Mouse (Mus musculus) kidney, adult 2 months (tissue): Measurements from ENCODE around the gene Sde2. TPM values are rescaled to one million over a fixed set of nuclear protein-coding genes. Genes with fewer than 3 reads are reported as not detected.

ENCODE experiments used
- DNase-seq: peaks from one replicate; pipeline ENCODE4 v3.0.0; 2021
- H3K27ac ChIP-seq: fragments of 200-500 bp; 2 replicates; pipeline ENCODE4 v1.5.1; 2012; ENCODE audit warnings: low read depth, low read length, control low read depth, inconsistent platforms; ENCODE audit not compliant: insufficient read depth
- H3K27me3 ChIP-seq: fragments of 200-500 bp; replicated peaks from 2 replicates; pipeline ENCODE4 v1.6.1; 2012; ENCODE audit warnings: mild to moderate bottlenecking, moderate library complexity, low read length, inconsistent platforms; ENCODE audit not compliant: control insufficient read depth, insufficient read depth
- H3K36me3 ChIP-seq: fragments of 200-500 bp; 2 replicates; pipeline ENCODE4 v1.6.1; 2012; ENCODE audit warnings: mild to moderate bottlenecking, moderate library complexity, low read length, inconsistent platforms; ENCODE audit not compliant: control insufficient read depth, insufficient read depth
- H3K4me1 ChIP-seq: fragments of 200-500 bp; 2 replicates; pipeline ENCODE4 v1.6.1; 2011; ENCODE audit warnings: low read length; ENCODE audit not compliant: control insufficient read depth, insufficient read depth
- H3K4me3 ChIP-seq: fragments of 200-500 bp; 2 replicates; pipeline ENCODE4 v1.5.1; 2011; ENCODE audit warnings: mild to moderate bottlenecking, low read depth, low read length, control low read depth; ENCODE audit not compliant: insufficient read depth
- CTCF ChIP-seq: fragments of 200-500 bp; conservative IDR thresholded peaks from 2 replicates; pipeline ENCODE4 v1.5.1; 2011; ENCODE audit warnings: low read depth, mild to moderate bottlenecking, control low read depth, low read length, moderate library complexity, mixed read lengths; ENCODE audit not compliant: insufficient read depth, insufficient read length
- POLR2A ChIP-seq: fragments of 200-500 bp; IDR thresholded peaks from one replicate; pipeline ENCODE4 v1.6.1; 2011; ENCODE audit warnings: low read depth, low read length, control low read depth
- WGBS: fragments of 180-500 bp; shearing (Covaris S2); methylation state at CpG from one replicate; pipeline ENCODE4 v1.1.7; 2018; 5-methylcytosine and 5-hydroxymethylcytosine counted together
- polyA plus RNA-seq: library from polyadenylated mRNA; depleted of rRNA; stranded (reverse); fragments of >200 nt; gene quantifications from 2 replicates; pipeline ENCODE4 v1.2.3, GENCODE M21; 2012

Sde2 gene
- polyA plus RNA-seq, 1 experiment: 8.4 TPM

DNA sequence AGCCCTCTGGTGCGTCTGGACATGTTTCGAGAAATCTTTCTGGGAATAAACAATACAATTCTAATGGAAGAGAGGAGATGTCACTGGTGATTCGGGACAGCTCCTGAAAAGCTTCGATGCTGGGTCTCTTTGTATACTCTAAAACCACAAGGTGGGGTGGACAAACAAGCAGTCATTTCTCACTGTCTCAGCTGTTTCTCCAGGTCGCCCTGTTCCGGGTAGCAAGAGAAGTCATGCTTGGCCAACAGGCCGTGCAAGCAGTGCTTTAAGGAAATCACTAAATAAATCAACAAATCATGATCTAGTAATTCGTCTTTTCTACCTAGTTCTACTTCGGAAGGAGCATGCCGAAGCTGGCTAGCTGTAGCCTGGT lies 52.7 kb downstream of the Sde2 start:
- DNase-seq: no peak
- peak overlapping the region; percentile 52 for H3K4me3 ChIP-seq
- no peaks in the 10 kb centered on the region for H3K27me3 ChIP-seq
- WGBS: 17% methylated on average over 10 of the region's 10 CpGs
- H3K27ac ChIP-seq: peak overlapping the region; percentile 70
- no peak for TF ChIP-seq POLR2A
- no peak for TF ChIP-seq CTCF
- no peaks in the 10 kb centered on the region; the same call in none of the 2 replicates for H3K36me3 ChIP-seq
- peaks cover 4% of the 10 kb centered on the region; the same call in 1 of the 2 replicates for H3K4me1 ChIP-seq

DNA sequence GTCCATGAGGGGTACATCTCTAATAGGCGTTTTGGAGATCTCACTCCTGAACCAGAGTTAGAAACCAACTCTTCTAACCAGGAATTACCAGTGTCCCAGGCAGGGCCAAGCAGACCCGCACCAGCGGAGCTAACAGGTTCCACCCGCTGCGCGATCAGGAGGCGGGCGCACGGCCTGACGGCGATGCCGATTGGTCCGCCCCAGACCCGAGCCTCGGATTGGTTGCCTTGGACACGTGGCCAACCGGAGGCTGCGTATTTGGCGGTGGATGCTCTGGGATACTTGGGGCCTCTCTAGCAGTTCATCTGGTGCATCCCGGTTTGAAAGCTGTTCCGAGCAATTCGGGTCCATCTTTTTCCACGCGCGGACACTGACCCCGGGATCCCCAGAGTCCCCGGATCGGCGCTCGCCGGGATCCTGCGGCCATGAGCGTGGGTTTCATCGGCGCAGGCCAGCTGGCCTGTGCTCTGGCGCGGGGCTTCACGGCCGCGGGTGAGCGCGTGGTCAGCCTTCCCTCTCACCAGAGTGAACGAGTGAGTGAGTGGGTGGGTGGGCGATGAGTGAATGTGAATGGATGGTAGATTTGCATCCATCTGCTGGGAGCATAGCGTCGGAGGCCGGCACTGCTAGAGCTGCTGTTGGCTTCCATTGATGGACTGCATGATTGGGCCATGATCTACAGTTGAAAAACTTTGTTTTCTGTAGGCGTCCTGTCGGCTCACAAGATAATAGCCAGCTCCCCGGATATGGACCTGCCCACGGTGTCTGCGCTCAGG lies 53.3 kb downstream of the Sde2 start, which contains the start of gene Pycr2:
Gene Pycr2 (plus strand): TSS at position 255 of the 776 bp plus-strand sequence.
- H3K4me3 ChIP-seq: peak within 1 kb of the TSS; percentile 95
- H3K36me3 ChIP-seq: no peaks in the 10 kb centered on the region; the same call in none of the 2 replicates
- TF ChIP-seq POLR2A (peak; percentile 50), CTCF (no peak)
- DNase-seq: peak; percentile 97
- peaks cover 4% of the 10 kb centered on the region; the same call in 1 of the 2 replicates for H3K4me1 ChIP-seq
- under 1% methylated on average over 52 of the region's 52 CpGs for WGBS
- no peaks in the 10 kb centered on the region for H3K27me3 ChIP-seq
- H3K27ac ChIP-seq: peak within 1 kb of the TSS; percentile 70

- WGBS: 7% methylated on average over 5 of the region's 5 CpGs
- no peak overlapping the region for H3K27ac ChIP-seq
- peak overlapping the region; percentile 95 for H3K4me3 ChIP-seq
- peaks cover 4% of the 10 kb centered on the region; the same call in 1 of the 2 replicates for H3K4me1 ChIP-seq
- no peak for DNase-seq
- no peaks in the 10 kb centered on the region; the same call in none of the 2 replicates for H3K36me3 ChIP-seq
- H3K27me3 ChIP-seq: no peaks in the 10 kb centered on the region
- TF ChIP-seq CTCF (no peak), POLR2A (no peak)
These were observed 53.8 kb downstream of the Sde2 start for GRCm38 (mm10) chr1:180904815-180905080.

GRCm38 (mm10) chr1:180905307-180905706 lies 54.4 kb downstream of the Sde2 start:
- Histone ChIP-seq H3K4me3 (no peak overlapping the region), H3K27me3 (no peaks in the 10 kb centered on the region), H3K36me3 (no peaks in the 10 kb centered on the region; the same call in none of the 2 replicates), H3K27ac (no peak overlapping the region), H3K4me1 (peaks cover 4% of the 10 kb centered on the region; the same call in 1 of the 2 replicates)
- 75% methylated on average over 6 of the region's 6 CpGs for WGBS
- TF ChIP-seq CTCF: no peak
- no peak for TF ChIP-seq POLR2A
- no peak for DNase-seq

DNA sequence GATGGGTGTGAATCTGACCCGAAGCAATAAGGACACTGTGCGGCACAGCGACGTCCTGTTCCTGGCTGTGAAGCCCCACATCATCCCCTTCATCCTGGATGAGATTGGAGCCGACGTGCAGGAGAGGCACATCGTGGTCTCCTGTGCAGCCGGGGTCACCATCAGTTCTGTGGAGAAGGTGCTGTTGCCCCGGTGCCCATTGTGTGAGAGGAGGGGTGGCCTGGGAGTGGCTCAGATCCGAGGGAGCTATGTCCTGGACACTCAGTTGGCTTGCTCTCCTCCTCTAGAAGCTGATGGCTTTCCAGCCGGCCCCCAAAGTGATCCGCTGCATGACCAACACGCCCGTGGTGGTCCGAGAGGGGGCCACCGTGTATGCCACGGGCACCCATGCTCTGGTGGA lies 54.9 kb downstream of the Sde2 start:
- H3K4me3 ChIP-seq: no peak overlapping the region
- H3K27ac ChIP-seq: no peak overlapping the region
- H3K36me3 ChIP-seq: no peaks in the 10 kb centered on the region; the same call in none of the 2 replicates
- no peak for DNase-seq
- 94% methylated on average over 17 of the region's 17 CpGs for WGBS
- TF ChIP-seq POLR2A: no peak
- TF ChIP-seq CTCF: no peak
- no peaks in the 10 kb centered on the region for H3K27me3 ChIP-seq
- H3K4me1 ChIP-seq: peaks cover 4% of the 10 kb centered on the region; the same call in 1 of the 2 replicates

GRCm38 (mm10) chr1:180906461-180907147 lies 55.7 kb downstream of the Sde2 start:
- TF ChIP-seq POLR2A (no peak), CTCF (no peak)
- H3K36me3 ChIP-seq: no peaks in the 10 kb centered on the region; the same call in none of the 2 replicates
- no peaks in the 10 kb centered on the region for H3K27me3 ChIP-seq
- peaks cover 4% of the 10 kb centered on the region; the same call in 1 of the 2 replicates for H3K4me1 ChIP-seq
- DNase-seq: no peak
- no peak overlapping the region for H3K27ac ChIP-seq
- H3K4me3 ChIP-seq: no peak overlapping the region
- WGBS: 94% methylated on average over 24 of the region's 24 CpGs

DNA sequence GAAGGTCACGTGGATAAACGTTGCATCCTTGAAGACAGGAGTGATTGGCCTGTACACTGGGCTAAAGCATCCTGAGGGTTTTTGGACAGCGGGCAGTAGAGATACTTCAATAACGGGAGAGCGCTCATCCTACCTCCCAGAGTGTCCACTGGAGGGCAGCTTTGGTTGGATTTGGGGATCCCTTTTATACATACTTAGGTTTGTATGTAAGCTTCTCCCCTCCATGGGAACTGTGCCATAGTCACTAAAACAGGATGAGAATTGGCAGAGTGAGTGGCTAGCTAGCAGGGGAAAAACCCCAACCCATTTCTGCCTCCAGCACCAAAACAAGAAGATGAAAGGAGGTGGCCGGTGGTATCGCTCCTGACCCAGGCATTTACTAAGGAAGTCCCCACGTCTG lies 60.2 kb downstream of the Sde2 start:
- Histone ChIP-seq H3K4me3 (no peak overlapping the region), H3K4me1 (no peaks in the 10 kb centered on the region), H3K27ac (no peak overlapping the region), H3K36me3 (no peaks in the 10 kb centered on the region; the same call in none of the 2 replicates), H3K27me3 (no peaks in the 10 kb centered on the region)
- TF ChIP-seq CTCF (peak; percentile 34; the same call in 1 of the 2 replicates), POLR2A (no peak)
- DNase-seq: no peak
- 42% methylated on average over 8 of the region's 8 CpGs for WGBS
